Mouse (Mus musculus): Measurements from ENCODE around the gene Mkrn2.

DNA sequence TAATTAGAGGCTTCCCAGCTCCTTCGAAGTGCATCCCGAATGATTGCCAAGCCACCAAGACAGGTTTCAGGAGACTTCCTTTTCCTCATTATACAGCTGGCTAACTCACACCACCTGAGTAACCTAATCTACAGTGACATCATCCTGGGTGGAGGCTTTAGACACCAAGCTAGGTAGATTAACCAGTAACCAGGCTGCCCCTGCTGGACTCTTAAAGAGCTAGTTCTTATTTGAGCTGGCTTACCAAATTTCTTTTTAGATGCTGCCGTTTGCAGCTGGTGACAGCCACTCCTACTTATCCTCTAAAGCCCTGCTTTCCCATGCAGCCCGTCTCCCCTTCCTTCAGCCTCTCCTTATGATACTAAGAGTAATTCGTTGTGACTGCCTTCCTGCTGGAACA, 9.2 kb upstream of the Mkrn2 start, which contains the start of gene Mkrn2os:
- TF ChIP-seq CTCF (IDR thresholded peaks at IDR 0.05; ENCODE audit: control insufficient read depth, insufficient read depth, insufficient read length) (no peak), MAX (IDR thresholded peaks at IDR 0.05) (no peak), USF1 (IDR thresholded peaks at IDR 0.05; ENCODE audit: low read depth) (no peak)
